Mouse (Mus musculus) stomach, postnatal 0 days (tissue): ENCODE data around the gene Srebf1.

Experiments
- CTCF ChIP-seq: IDR thresholded peaks from 2 replicates; pipeline ENCODE4 v1.5.1; 2016; ENCODE audit warnings: antibody characterized with exemption, low read depth, mild to moderate bottlenecking, moderate library complexity
- EP300 ChIP-seq: optimal IDR thresholded peaks from 2 replicates; pipeline ENCODE3; 2016; ENCODE audit warnings: antibody characterized with exemption

DNA sequence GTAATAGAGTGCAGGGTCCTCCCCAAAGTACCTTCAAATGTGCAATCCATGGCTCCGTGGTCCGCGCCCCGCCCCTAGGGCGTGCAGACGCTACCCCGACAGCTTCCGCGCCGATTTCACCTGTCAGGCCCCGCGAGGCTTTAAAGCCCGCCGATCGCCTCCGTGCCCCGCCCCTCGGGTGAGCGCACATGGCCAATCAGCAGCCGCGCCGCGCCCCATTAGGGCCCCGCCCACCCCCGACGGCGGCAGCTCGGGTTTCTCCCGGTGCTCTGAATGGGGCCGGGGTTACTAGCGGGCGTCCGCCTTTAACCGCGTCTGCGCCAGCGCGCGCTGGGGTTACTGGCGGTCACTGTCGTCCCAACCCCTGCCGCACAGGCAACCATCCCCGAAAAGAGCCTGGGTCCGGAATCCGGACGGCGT is 12.1 kb downstream of the Srebf1 start:
- TF ChIP-seq CTCF = no peak
- peak; percentile 57 for TF ChIP-seq EP300
